Mouse (Mus musculus) limb, embryonic 14.5 days (tissue): Measurements from ENCODE around the gene Zbtb49. TPM values are rescaled to one million over a fixed set of nuclear protein-coding genes. Genes with fewer than 3 reads are reported as not detected.

Experiments
- ATAC-seq: fragments of 200-750 bp; cut with Nextera tagmentation; 2 replicates; pipeline ENCODE4 v1.8.0; 2017; ENCODE audit warnings: low read depth, moderate number of reproducible peaks, moderate TSS enrichment; ENCODE audit not compliant: low FRiP score
- DNase-seq: peaks from one replicate; pipeline ENCODE4 v3.0.0-alpha.2; 2015; ENCODE audit warnings: low spot score
- H3K27ac ChIP-seq: fragments of 300-500 bp; sonication (generic); replicated peaks from 2 replicates; pipeline ENCODE4 v1.5.1; 2014; ENCODE audit warnings: low read depth, mild to moderate bottlenecking, low read length, moderate library complexity, mixed read lengths
- H3K27me3 ChIP-seq: fragments of 300-500 bp; sonication (generic); 2 replicates; pipeline ENCODE4 v1.6.1; 2014; ENCODE audit warnings: low read length, mixed read lengths; ENCODE audit not compliant: control insufficient read depth, insufficient read depth
- H3K36me3 ChIP-seq: fragments of 300-500 bp; sonication (generic); 2 replicates; pipeline ENCODE4 v1.6.1; 2014; ENCODE audit warnings: mild to moderate bottlenecking, low read length, moderate library complexity, mixed read lengths; ENCODE audit not compliant: control insufficient read depth, insufficient read depth
- H3K4me1 ChIP-seq: fragments of 300-500 bp; sonication (generic); 2 replicates; pipeline ENCODE4 v1.6.1; 2014; ENCODE audit warnings: antibody characterized with exemption, low read length, mixed read lengths; ENCODE audit not compliant: control insufficient read depth, insufficient read depth
- H3K4me2 ChIP-seq: fragments of 300-500 bp; sonication (generic); replicated peaks from 2 replicates; pipeline ENCODE4 v1.6.1; 2014; ENCODE audit warnings: low read depth, mild to moderate bottlenecking, low read length, moderate library complexity; ENCODE audit not compliant: severe bottlenecking
- H3K4me3 ChIP-seq: fragments of 300-500 bp; sonication (generic); replicated peaks from 2 replicates; pipeline ENCODE4 v1.5.1; 2014; ENCODE audit warnings: low read length
- H3K9ac ChIP-seq: fragments of 300-500 bp; sonication (generic); 2 replicates; pipeline ENCODE4 v1.6.1; 2014; ENCODE audit warnings: mild to moderate bottlenecking, low read depth, low read length, moderate library complexity; ENCODE audit not compliant: severe bottlenecking
- H3K9me3 ChIP-seq: fragments of 300-500 bp; sonication (generic); 2 replicates; pipeline ENCODE4 v1.6.1; 2016; ENCODE audit warnings: low read length; ENCODE audit not compliant: control insufficient read depth
- POLR2A ChIP-seq: fragments of 200-500 bp; IDR thresholded peaks from 2 replicates; pipeline ENCODE4 v1.8.0; 2012; ENCODE audit warnings: inconsistent platforms, mild to moderate bottlenecking, moderate library complexity, borderline replicate concordance; ENCODE audit not compliant: insufficient read depth, insufficient read length; ENCODE audit errors: extremely low read depth
- WGBS: fragments of 180-500 bp; shearing (Covaris S2); extraction: QIAGEN DNeasy Blood & Tissue Kit; methylation state at CpG from one replicate; pipeline ENCODE4 v1.1.7; 2014; 5-methylcytosine and 5-hydroxymethylcytosine counted together
- polyA plus RNA-seq, 2 experiments: library from polyadenylated mRNA; depleted of rRNA in 1 of 2; stranded (reverse) in 1 of 2; unstranded in 1 of 2; fragments of >200 nt; fragmentation: Nextera tagmentation in 1 of 2; extraction: Ambion mirVana in 1 of 2; gene quantifications; 2 replicates each; pipeline versions ENCODE4 v1.2.1 to v1.2.3; 2012 to 2014

The Zbtb49 gene
- polyA plus RNA-seq, 2 experiments, result 12.4 to 22.3 TPM

- 84% methylated on average over 5 of the region's 5 CpGs for WGBS
- DNase-seq, result no peak
- H3K9ac ChIP-seq, result no peak overlapping the region
- peaks cover 5% of the 10 kb centered on the region; the same call in 1 of the 2 replicates for H3K4me1 ChIP-seq
- no peak overlapping the region for H3K4me2 ChIP-seq
- H3K9me3 ChIP-seq, result no peaks in the 10 kb centered on the region
- ATAC-seq, result no peak
- peaks cover 84% of the 10 kb centered on the region for H3K36me3 ChIP-seq
- no peak overlapping the region for H3K4me3 ChIP-seq
- no peak overlapping the region for H3K27ac ChIP-seq
- H3K27me3 ChIP-seq, result no peaks in the 10 kb centered on the region
- no peak for TF ChIP-seq POLR2A
Observed at GRCm38 (mm10) chr5:38153636-38154035, 66.6 kb downstream of the Zbtb49 start.

DNA sequence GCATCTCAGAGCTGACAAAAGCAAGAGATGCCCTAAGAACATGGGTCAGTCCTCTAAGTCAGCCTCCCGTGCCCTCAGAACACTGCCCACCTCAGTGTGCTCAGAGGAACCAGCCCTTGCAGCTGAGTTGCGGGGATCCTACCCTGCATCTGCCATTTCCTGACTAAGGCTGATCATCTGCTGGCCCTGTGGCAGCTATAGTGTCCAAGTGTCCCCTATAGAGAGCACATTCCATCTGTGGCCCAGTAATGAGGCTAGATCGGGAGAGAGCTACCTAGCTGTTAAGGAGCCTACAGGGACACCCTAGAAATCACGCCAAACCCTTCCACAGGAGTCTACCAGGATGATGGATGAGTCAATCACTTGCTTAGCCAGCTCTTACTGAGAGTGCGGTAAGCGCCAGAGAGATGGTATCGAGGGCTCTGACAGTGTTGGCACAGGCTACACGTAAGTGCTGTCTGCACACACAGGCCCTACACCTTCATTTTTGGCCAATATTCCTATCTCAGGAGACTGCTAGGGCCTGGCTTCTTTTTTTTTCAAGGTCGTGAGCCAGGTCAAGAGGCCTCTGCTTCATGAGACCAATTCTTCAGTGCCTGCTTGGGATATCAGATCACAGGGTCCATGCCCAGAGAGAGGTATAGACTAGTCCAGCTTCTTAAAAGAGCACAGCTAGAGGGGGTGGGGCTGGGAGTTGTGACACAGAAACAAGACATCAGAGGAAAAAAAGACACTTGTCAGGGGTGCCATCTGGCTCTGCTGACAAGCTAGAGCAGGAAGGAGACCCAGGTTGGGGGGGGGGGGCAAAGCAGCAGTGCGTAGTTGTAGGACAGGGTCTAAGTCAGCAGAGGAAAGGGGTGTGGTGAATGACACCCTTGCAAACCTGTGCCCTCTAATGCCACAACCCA lies 67.8 kb downstream of the Zbtb49 start:
- no peak for DNase-seq
- no peak overlapping the region for H3K4me2 ChIP-seq
- H3K4me3 ChIP-seq, result no peak overlapping the region
- H3K36me3 ChIP-seq, result peaks cover 93% of the 10 kb centered on the region
- ATAC-seq, result no peak
- H3K27ac ChIP-seq, result no peak overlapping the region
- WGBS, result 81% methylated on average over 10 of the region's 10 CpGs
- no peak for TF ChIP-seq POLR2A
- no peaks in the 10 kb centered on the region for H3K4me1 ChIP-seq
- H3K9ac ChIP-seq, result no peak overlapping the region
- no peaks in the 10 kb centered on the region for H3K9me3 ChIP-seq
- H3K27me3 ChIP-seq, result no peaks in the 10 kb centered on the region

- DNase-seq (no peak), ATAC-seq (no peak)
- TF ChIP-seq POLR2A, result no peak
- Histone ChIP-seq H3K4me2 (no peak overlapping the region), H3K9me3 (no peaks in the 10 kb centered on the region), H3K4me3 (no peak overlapping the region), H3K27me3 (no peaks in the 10 kb centered on the region), H3K27ac (no peak overlapping the region), H3K9ac (no peak overlapping the region), H3K36me3 (peaks cover 93% of the 10 kb centered on the region), H3K4me1 (no peaks in the 10 kb centered on the region)
- WGBS, result 84% methylated on average over 3 of the region's 3 CpGs
Observed at GRCm38 (mm10) chr5:38151264-38151663, 69.0 kb downstream of the Zbtb49 start.

- Histone ChIP-seq H3K9me3 (no peaks in the 10 kb centered on the region), H3K4me3 (no peak overlapping the region), H3K36me3 (peaks cover 87% of the 10 kb centered on the region), H3K4me1 (no peaks in the 10 kb centered on the region), H3K27me3 (no peaks in the 10 kb centered on the region), H3K27ac (no peak overlapping the region), H3K9ac (no peak overlapping the region), H3K4me2 (no peak overlapping the region)
- WGBS, result 83% methylated on average over 6 of the region's 6 CpGs
- no peak for DNase-seq
- no peak for TF ChIP-seq POLR2A
- ATAC-seq, result no peak
Observed at GRCm38 (mm10) chr5:38146524-38146923, 73.7 kb downstream of the Zbtb49 start.

DNA sequence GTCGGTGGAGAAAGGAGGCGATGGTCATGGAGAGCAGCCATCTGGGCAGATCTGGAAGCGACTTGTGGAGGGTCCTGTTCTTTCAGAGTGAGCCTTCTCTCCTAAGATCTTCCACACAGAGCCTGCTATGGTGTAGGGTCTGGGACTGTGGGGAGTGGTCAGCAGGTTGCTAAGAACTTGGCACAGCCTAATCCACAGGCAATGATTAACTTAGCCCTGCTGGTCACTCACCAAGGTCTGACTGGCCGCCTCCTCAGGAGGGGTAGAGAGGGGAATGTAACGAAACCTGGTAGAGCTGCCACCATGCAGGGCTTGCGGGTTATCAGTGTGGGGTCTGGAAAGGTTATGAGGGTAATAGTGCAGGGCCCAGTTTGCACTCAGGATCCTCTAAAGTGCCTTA lies 79.4 kb downstream of the Zbtb49 start:
- Histone ChIP-seq H3K9me3 (no peaks in the 10 kb centered on the region), H3K27ac (no peak overlapping the region), H3K9ac (no peak overlapping the region), H3K27me3 (no peaks in the 10 kb centered on the region), H3K36me3 (peaks cover 87% of the 10 kb centered on the region), H3K4me3 (no peak overlapping the region), H3K4me1 (no peaks in the 10 kb centered on the region), H3K4me2 (no peak overlapping the region)
- DNase-seq, result no peak
- no peak for TF ChIP-seq POLR2A
- WGBS, result 86% methylated on average over 6 of the region's 6 CpGs
- ATAC-seq, result no peak

Other genes starting within 250 kb of the Zbtb49 start
- gene Stx18, start 181.7 kb downstream of the Zbtb49 start, polyA plus RNA-seq (2012; rRNA removed), result 35.2 and 43.1 TPM in 2 replicates
- gene Stx18, start 181.7 kb downstream of the Zbtb49 start, polyA plus RNA-seq (2014; fragmentation: Nextera tagmentation; extraction: Ambion mirVana), result 49.0 and 52.3 TPM in 2 replicates
- 107 and 151 TPM in 2 replicates for gene Nsg1, start 60.5 kb downstream of the Zbtb49 start, polyA plus RNA-seq (2012; rRNA removed)
- gene Nsg1, start 60.5 kb downstream of the Zbtb49 start, polyA plus RNA-seq (2014; fragmentation: Nextera tagmentation; extraction: Ambion mirVana), result 33.8 and 34.7 TPM in 2 replicates
- 29.4 and 54.7 TPM in 2 replicates for gene Lyar, start within 50 bp of the Zbtb49 start, polyA plus RNA-seq (2012; rRNA removed)
- 75.1 and 85.2 TPM in 2 replicates for gene Lyar, start within 50 bp of the Zbtb49 start, polyA plus RNA-seq (2014; fragmentation: Nextera tagmentation; extraction: Ambion mirVana)
- 51.1 and 57.5 TPM in 2 replicates for gene Tmem128, start 39.7 kb upstream of the Zbtb49 start, polyA plus RNA-seq (2012; rRNA removed)
- 66.9 and 70.0 TPM in 2 replicates for gene Tmem128, start 39.7 kb upstream of the Zbtb49 start, polyA plus RNA-seq (2014; fragmentation: Nextera tagmentation; extraction: Ambion mirVana)
- 0.04 TPM in 1 of 2 replicates, not detected in the other for gene Otop1, start 55.5 kb upstream of the Zbtb49 start, polyA plus RNA-seq (2012; rRNA removed)
- gene Otop1, start 55.5 kb upstream of the Zbtb49 start, polyA plus RNA-seq (2014; fragmentation: Nextera tagmentation; extraction: Ambion mirVana), result not detected in 2 replicates
- 0.04 and 0.12 TPM in 2 replicates for gene Drd5, start 98.9 kb upstream of the Zbtb49 start, polyA plus RNA-seq (2012; rRNA removed)
- 0.06 TPM in 1 of 2 replicates, not detected in the other for gene Drd5, start 98.9 kb upstream of the Zbtb49 start, polyA plus RNA-seq (2014; fragmentation: Nextera tagmentation; extraction: Ambion mirVana)